Mouse (Mus musculus): ENCODE data around the gene P2ry2. TPM values are rescaled to one million over a fixed set of nuclear protein-coding genes. Genes with fewer than 3 reads are reported as not detected.

Gene P2ry2
- polyA plus RNA-seq, 1 experiment, result not detected

GRCm38 (mm10) chr7:100997951-100998577 lies 14.6 kb downstream of the P2ry2 start:
- H3K4me3 ChIP-seq (ENCODE audit: insufficient read depth, low read depth, low read length), result no peak overlapping the region
- no peaks in the 10 kb centered on the region for H3K4me1 ChIP-seq (ENCODE audit: control insufficient read depth, insufficient read depth, low read length)
- TF ChIP-seq POLR2A (IDR thresholded peaks at IDR 0.05; ENCODE audit: insufficient read depth, low read depth, low read length) (no peak), CTCF (IDR thresholded peaks at IDR 0.05; ENCODE audit: insufficient read depth, low read depth, low read length) (no peak)
- no peak overlapping the region for H3K27ac ChIP-seq (ENCODE audit: insufficient read depth, low read depth, low read length)
- 91% methylated on average over 31 of the region's 31 CpGs for WGBS

GRCm38 (mm10) chr7:100997215-100997614 lies 15.5 kb downstream of the P2ry2 start:
- no peak for TF ChIP-seq POLR2A (IDR thresholded peaks at IDR 0.05; ENCODE audit: insufficient read depth, low read depth, low read length)
- TF ChIP-seq CTCF (IDR thresholded peaks at IDR 0.05; ENCODE audit: insufficient read depth, low read depth, low read length), result no peak
- WGBS, result 65% methylated on average over 1 of the region's 1 CpGs

GRCm38 (mm10) chr7:100995951-100996350 lies 16.7 kb downstream of the P2ry2 start:
- no peak overlapping the region for H3K4me3 ChIP-seq (ENCODE audit: insufficient read depth, low read depth, low read length)
- H3K27ac ChIP-seq (ENCODE audit: insufficient read depth, low read depth, low read length), result no peak overlapping the region
- no peak for TF ChIP-seq CTCF (IDR thresholded peaks at IDR 0.05; ENCODE audit: insufficient read depth, low read depth, low read length)
- TF ChIP-seq POLR2A (IDR thresholded peaks at IDR 0.05; ENCODE audit: insufficient read depth, low read depth, low read length), result no peak
- WGBS, result 91% methylated on average over 3 of the region's 3 CpGs
- H3K4me1 ChIP-seq (ENCODE audit: control insufficient read depth, insufficient read depth, low read length), result no peaks in the 10 kb centered on the region

More at GRCm38 (mm10) chr7:100997215-100997614, 15.5 kb downstream of the P2ry2 start:
- no peaks in the 10 kb centered on the region for H3K4me1 ChIP-seq (ENCODE audit: control insufficient read depth, insufficient read depth, low read length)
- H3K27ac ChIP-seq (ENCODE audit: insufficient read depth, low read depth, low read length), result no peak overlapping the region
- H3K4me3 ChIP-seq (ENCODE audit: insufficient read depth, low read depth, low read length), result no peak overlapping the region

- no peak overlapping the region for H3K4me3 ChIP-seq (ENCODE audit: insufficient read depth, low read depth, low read length)
- whole genome bisulfite sequencing, result 89% methylated on average over 7 of the region's 7 CpGs
- no peak overlapping the region for H3K27ac ChIP-seq (ENCODE audit: insufficient read depth, low read depth, low read length)
- TF ChIP-seq POLR2A (IDR thresholded peaks at IDR 0.05; ENCODE audit: insufficient read depth, low read depth, low read length) (no peak), CTCF (IDR thresholded peaks at IDR 0.05; ENCODE audit: insufficient read depth, low read depth, low read length) (no peak)
- H3K4me1 ChIP-seq (ENCODE audit: control insufficient read depth, insufficient read depth, low read length), result no peaks in the 10 kb centered on the region
Measured at GRCm38 (mm10) chr7:100995260-100995864, 17.3 kb downstream of the P2ry2 start.

- Histone ChIP-seq H3K27ac (ENCODE audit: insufficient read depth, low read depth, low read length) (no peak overlapping the region), H3K4me3 (ENCODE audit: insufficient read depth, low read depth, low read length) (no peak overlapping the region), H3K4me1 (ENCODE audit: control insufficient read depth, insufficient read depth, low read length) (no peaks in the 10 kb centered on the region)
- WGBS, result 77% methylated on average over 4 of the region's 4 CpGs
- no peak for TF ChIP-seq CTCF (IDR thresholded peaks at IDR 0.05; ENCODE audit: insufficient read depth, low read depth, low read length)
- no peak for TF ChIP-seq POLR2A (IDR thresholded peaks at IDR 0.05; ENCODE audit: insufficient read depth, low read depth, low read length)
Measured at GRCm38 (mm10) chr7:100993166-100993565, 19.5 kb downstream of the P2ry2 start.

GRCm38 (mm10) chr7:100991972-100992371 lies 20.7 kb downstream of the P2ry2 start:
- Histone ChIP-seq H3K4me3 (ENCODE audit: insufficient read depth, low read depth, low read length) (no peak overlapping the region), H3K4me1 (ENCODE audit: control insufficient read depth, insufficient read depth, low read length) (no peaks in the 10 kb centered on the region), H3K27ac (ENCODE audit: insufficient read depth, low read depth, low read length) (no peak overlapping the region)
- WGBS, result 95% methylated on average over 3 of the region's 3 CpGs
- no peak for TF ChIP-seq POLR2A (IDR thresholded peaks at IDR 0.05; ENCODE audit: insufficient read depth, low read depth, low read length)

GRCm38 (mm10) chr7:100990636-100991311 lies 21.9 kb downstream of the P2ry2 start:
- WGBS, result 51% methylated on average over 9 of the region's 9 CpGs
- no peak overlapping the region for H3K27ac ChIP-seq (ENCODE audit: insufficient read depth, low read depth, low read length)

GRCm38 (mm10) chr7:100988092-100988491 lies 24.6 kb downstream of the P2ry2 start:
- Histone ChIP-seq H3K27ac (ENCODE audit: insufficient read depth, low read depth, low read length) (no peak overlapping the region), H3K4me1 (ENCODE audit: control insufficient read depth, insufficient read depth, low read length) (peaks cover 3% of the 10 kb centered on the region), H3K4me3 (ENCODE audit: insufficient read depth, low read depth, low read length) (no peak overlapping the region)
- TF ChIP-seq POLR2A (IDR thresholded peaks at IDR 0.05; ENCODE audit: insufficient read depth, low read depth, low read length) (no peak), CTCF (IDR thresholded peaks at IDR 0.05; ENCODE audit: insufficient read depth, low read depth, low read length) (0 out of 2 replicates have a peak, but pooled peaks have one; percentile 14)
- 47% methylated on average over 9 of the region's 9 CpGs for WGBS

More at GRCm38 (mm10) chr7:100990636-100991311, 21.9 kb downstream of the P2ry2 start:
- Histone ChIP-seq H3K4me1 (ENCODE audit: control insufficient read depth, insufficient read depth, low read length) (no peaks in the 10 kb centered on the region), H3K4me3 (ENCODE audit: insufficient read depth, low read depth, low read length) (no peak overlapping the region)
- TF ChIP-seq CTCF (IDR thresholded peaks at IDR 0.05; ENCODE audit: insufficient read depth, low read depth, low read length) (no peak), POLR2A (IDR thresholded peaks at IDR 0.05; ENCODE audit: insufficient read depth, low read depth, low read length) (no peak)

Measured in olfactory bulb, adult 2 months (tissue).